Mouse (Mus musculus) hindbrain, embryonic 15.5 days (tissue): ENCODE results near the gene Sash3. TPM values are rescaled to one million over a fixed set of nuclear protein-coding genes. Genes with fewer than 3 reads are reported as not detected.

Source experiments
- ATAC-seq: fragments of 200-750 bp; cut with Nextera tagmentation; 2 replicates; pipeline ENCODE4 v1.8.0; 2017; ENCODE audit warnings: low read depth, moderate number of reproducible peaks, moderate TSS enrichment; ENCODE audit not compliant: low FRiP score
- H3K27ac ChIP-seq: fragments of 300-500 bp; sonication (generic); replicated peaks from 2 replicates; pipeline ENCODE4 v1.5.1; 2015; ENCODE audit warnings: mild to moderate bottlenecking, inconsistent platforms
- H3K27me3 ChIP-seq: fragments of 300-500 bp; sonication (generic); 2 replicates; pipeline ENCODE4 v1.6.1; 2015; ENCODE audit warnings: control low read depth, inconsistent platforms
- H3K36me3 ChIP-seq: fragments of 300-500 bp; sonication (generic); 2 replicates; pipeline ENCODE4 v1.6.1; 2015; ENCODE audit warnings: control low read depth, inconsistent platforms
- H3K4me1 ChIP-seq: fragments of 300-500 bp; sonication (generic); replicated peaks from 2 replicates; pipeline ENCODE4 v1.6.1; 2015; ENCODE audit warnings: control low read depth, inconsistent platforms
- H3K4me2 ChIP-seq: fragments of 300-500 bp; sonication (generic); 2 replicates; pipeline ENCODE4 v1.6.1; 2015; ENCODE audit warnings: moderate library complexity, mild to moderate bottlenecking, inconsistent platforms
- H3K4me3 ChIP-seq: fragments of 300-500 bp; sonication (generic); 2 replicates; pipeline ENCODE4 v1.5.1; 2015; ENCODE audit warnings: mild to moderate bottlenecking, inconsistent platforms
- H3K9ac ChIP-seq: fragments of 300-500 bp; sonication (generic); 2 replicates; pipeline ENCODE4 v1.6.1; 2015; ENCODE audit warnings: inconsistent platforms
- H3K9me3 ChIP-seq: fragments of 300-500 bp; sonication (generic); 2 replicates; pipeline ENCODE4 v1.6.1; 2016; ENCODE audit warnings: control low read depth, inconsistent platforms
- WGBS: fragments of 180-500 bp; shearing (Covaris S2); methylation state at CpG from one replicate; pipeline ENCODE4 v1.1.7; 2015; 5-methylcytosine and 5-hydroxymethylcytosine counted together
- polyA plus RNA-seq: library from polyadenylated mRNA; unstranded; fragments of >200 nt; fragmentation: Nextera tagmentation; extraction: Ambion mirVana; gene quantifications from 2 replicates; pipeline ENCODE4 v1.2.1, GENCODE M21; 2015

Gene Sash3
- 0.97 and 1.4 TPM in 2 replicates for polyA plus RNA-seq

DNA sequence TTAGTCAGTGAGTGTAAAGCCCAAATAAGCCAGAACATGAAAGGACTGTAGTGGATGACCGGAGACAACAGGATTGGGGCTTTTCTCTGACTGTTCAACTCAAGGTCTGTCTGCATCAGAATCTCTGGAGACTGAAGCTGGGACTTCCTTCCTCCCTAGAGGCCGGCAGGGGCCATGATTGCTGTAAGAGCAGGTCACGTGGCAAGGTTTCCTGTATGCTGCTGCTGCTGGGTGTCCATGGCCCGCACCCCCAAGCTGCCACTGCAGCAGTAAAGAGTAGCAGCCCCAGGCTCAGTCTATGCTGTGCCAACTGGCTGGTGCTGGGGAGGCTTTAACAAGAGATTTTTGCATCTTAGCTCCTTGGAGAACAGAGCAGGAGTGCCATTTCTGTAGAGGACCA, at the start of gene Sash3:
Gene Sash3, plus strand, starts transcription at position 175 of the 400 bp plus-strand sequence.
- H3K4me1 ChIP-seq = no peaks in the 10 kb centered on the region
- no peak for ATAC-seq
- WGBS = 95% methylated on average over 4 of the region's 4 CpGs

GRCm38 (mm10) chrX:48096580-48096979, 49.7 kb upstream of the Sash3 start:
- Histone ChIP-seq H3K27me3 (no peaks in the 10 kb centered on the region), H3K27ac (no peak overlapping the region), H3K36me3 (no peaks in the 10 kb centered on the region), H3K4me3 (no peak overlapping the region), H3K9me3 (no peaks in the 10 kb centered on the region), H3K4me2 (no peak overlapping the region), H3K4me1 (no peaks in the 10 kb centered on the region), H3K9ac (no peak overlapping the region)
- WGBS = 55% methylated on average over 8 of the region's 8 CpGs
- no peak for ATAC-seq

More for the DNA sequence above, at the start of gene Sash3:
- Histone ChIP-seq H3K36me3 (no peaks in the 10 kb centered on the region), H3K9me3 (no peaks in the 10 kb centered on the region), H3K4me2 (no peak within 1 kb of the TSS), H3K9ac (no peak within 1 kb of the TSS), H3K27me3 (no peaks in the 10 kb centered on the region), H3K27ac (no peak within 1 kb of the TSS), H3K4me3 (no peak within 1 kb of the TSS)

- WGBS = 73% methylated on average over 9 of the region's 9 CpGs
- H3K36me3 ChIP-seq = no peaks in the 10 kb centered on the region
- no peak overlapping the region for H3K4me2 ChIP-seq
- no peaks in the 10 kb centered on the region for H3K4me1 ChIP-seq
- H3K9me3 ChIP-seq = no peaks in the 10 kb centered on the region
- no peaks in the 10 kb centered on the region for H3K27me3 ChIP-seq
- no peak overlapping the region for H3K27ac ChIP-seq
- no peak overlapping the region for H3K9ac ChIP-seq
- ATAC-seq = no peak
- no peak overlapping the region for H3K4me3 ChIP-seq
Observed at GRCm38 (mm10) chrX:48098470-48099129, 47.6 kb upstream of the Sash3 start.

GRCm38 (mm10) chrX:48099871-48100270, 46.4 kb upstream of the Sash3 start:
- H3K9me3 ChIP-seq = no peaks in the 10 kb centered on the region
- ATAC-seq = no peak
- H3K36me3 ChIP-seq = no peaks in the 10 kb centered on the region
- 43% methylated on average over 1 of the region's 1 CpGs for WGBS
- H3K4me3 ChIP-seq = no peak overlapping the region
- no peaks in the 10 kb centered on the region for H3K27me3 ChIP-seq
- no peak overlapping the region for H3K9ac ChIP-seq
- H3K4me2 ChIP-seq = no peak overlapping the region
- no peak overlapping the region for H3K27ac ChIP-seq
- H3K4me1 ChIP-seq = no peaks in the 10 kb centered on the region

GRCm38 (mm10) chrX:48103256-48103655, 43.0 kb upstream of the Sash3 start:
- Histone ChIP-seq H3K9me3 (no peaks in the 10 kb centered on the region), H3K4me2 (no peak overlapping the region), H3K4me1 (no peaks in the 10 kb centered on the region), H3K9ac (no peak overlapping the region), H3K27me3 (no peaks in the 10 kb centered on the region), H3K4me3 (no peak overlapping the region), H3K36me3 (no peaks in the 10 kb centered on the region), H3K27ac (no peak overlapping the region)
- no peak for ATAC-seq
- 90% methylated on average over 3 of the region's 3 CpGs for WGBS

- H3K9ac ChIP-seq = no peak overlapping the region
- H3K4me3 ChIP-seq = no peak overlapping the region
- no peak for ATAC-seq
- 82% methylated on average over 7 of the region's 7 CpGs for WGBS
- no peaks in the 10 kb centered on the region for H3K27me3 ChIP-seq
- H3K9me3 ChIP-seq = no peaks in the 10 kb centered on the region
- H3K27ac ChIP-seq = no peak overlapping the region
- no peaks in the 10 kb centered on the region for H3K4me1 ChIP-seq
- H3K36me3 ChIP-seq = no peaks in the 10 kb centered on the region
- H3K4me2 ChIP-seq = no peak overlapping the region
Observed at GRCm38 (mm10) chrX:48104736-48105441, 41.3 kb upstream of the Sash3 start.

DNA sequence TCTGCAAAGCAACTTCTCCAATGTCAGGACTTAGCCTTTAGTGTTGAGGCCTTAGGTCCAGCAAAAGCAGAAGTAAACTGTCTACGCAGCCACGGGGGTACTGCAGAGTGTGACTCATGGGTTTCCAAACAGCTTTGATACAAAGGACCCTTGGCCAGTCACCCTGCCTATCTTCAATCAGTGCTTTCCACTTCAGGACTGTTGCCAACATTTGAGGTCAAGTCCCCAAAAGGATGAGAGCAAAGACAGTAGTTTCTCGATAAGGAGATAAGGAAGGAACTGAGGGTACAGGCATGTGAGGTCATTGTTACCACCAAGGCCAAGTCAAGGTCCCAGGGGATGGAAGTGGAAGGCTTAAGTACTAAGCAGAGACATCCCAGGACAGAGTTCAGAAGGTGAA, 40.0 kb upstream of the Sash3 start:
- H3K9me3 ChIP-seq = no peaks in the 10 kb centered on the region
- 89% methylated on average over 3 of the region's 3 CpGs for WGBS
- ATAC-seq = no peak

GRCm38 (mm10) chrX:48108394-48109315, 37.6 kb upstream of the Sash3 start, which contains the start of gene Xpnpep2:
Gene Xpnpep2 (plus strand): TSS chrX:48108725.
- ATAC-seq = no peak
- H3K27me3 ChIP-seq = no peaks in the 10 kb centered on the region
- H3K9ac ChIP-seq = no peak within 1 kb of the TSS
- H3K4me2 ChIP-seq = no peak within 1 kb of the TSS
- H3K27ac ChIP-seq = no peak within 1 kb of the TSS
- no peaks in the 10 kb centered on the region for H3K36me3 ChIP-seq
- H3K4me3 ChIP-seq = no peak within 1 kb of the TSS
- H3K9me3 ChIP-seq = no peaks in the 10 kb centered on the region
- WGBS = 72% methylated on average over 6 of the region's 6 CpGs
- no peaks in the 10 kb centered on the region for H3K4me1 ChIP-seq

More for the DNA sequence above, 40.0 kb upstream of the Sash3 start:
- Histone ChIP-seq H3K9ac (no peak overlapping the region), H3K36me3 (no peaks in the 10 kb centered on the region), H3K27ac (no peak overlapping the region), H3K27me3 (no peaks in the 10 kb centered on the region), H3K4me1 (no peaks in the 10 kb centered on the region), H3K4me3 (no peak overlapping the region), H3K4me2 (no peak overlapping the region)

GRCm38 (mm10) chrX:48109316-48109655, 37.0 kb upstream of the Sash3 start:
- ATAC-seq = no peak
- Histone ChIP-seq H3K4me2 (no peak overlapping the region), H3K27ac (no peak overlapping the region), H3K9me3 (no peaks in the 10 kb centered on the region), H3K36me3 (no peaks in the 10 kb centered on the region), H3K4me1 (no peaks in the 10 kb centered on the region), H3K27me3 (no peaks in the 10 kb centered on the region), H3K4me3 (no peak overlapping the region), H3K9ac (no peak overlapping the region)
- WGBS = 83% methylated on average over 3 of the region's 3 CpGs

DNA sequence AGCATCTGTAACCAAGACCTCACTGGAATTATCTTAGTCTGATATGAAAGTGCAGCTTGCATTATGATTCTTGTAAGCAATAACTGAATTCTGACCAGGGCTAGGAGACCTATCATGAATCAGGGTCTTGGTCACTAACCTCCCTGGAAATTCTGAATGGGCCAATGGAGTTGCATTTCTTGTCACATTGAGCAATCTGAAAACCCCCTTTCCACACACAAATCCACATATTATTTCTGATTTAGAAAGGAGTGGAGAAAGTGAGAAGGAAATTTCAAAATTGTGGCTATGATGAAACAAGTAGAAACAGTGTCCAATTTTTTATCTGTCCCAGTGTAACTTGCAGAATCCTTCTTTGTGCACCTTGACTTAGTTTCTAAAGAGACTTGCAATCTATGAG, 26.9 kb upstream of the Sash3 start:
- Histone ChIP-seq H3K9ac (no peak overlapping the region), H3K27ac (no peak overlapping the region)
- no peak for ATAC-seq

GRCm38 (mm10) chrX:48124132-48125071, 21.8 kb upstream of the Sash3 start:
- H3K9ac ChIP-seq = no peak overlapping the region
- ATAC-seq = no peak
- no peak overlapping the region for H3K27ac ChIP-seq
- no peaks in the 10 kb centered on the region for H3K27me3 ChIP-seq
- H3K4me1 ChIP-seq = no peaks in the 10 kb centered on the region
- H3K4me2 ChIP-seq = peak overlapping the region; percentile 36
- H3K4me3 ChIP-seq = no peak overlapping the region
- no peaks in the 10 kb centered on the region for H3K36me3 ChIP-seq
- 39% methylated on average over 17 of the region's 17 CpGs for WGBS
- H3K9me3 ChIP-seq = no peaks in the 10 kb centered on the region

More for the DNA sequence above, 26.9 kb upstream of the Sash3 start:
- Histone ChIP-seq H3K27me3 (no peaks in the 10 kb centered on the region), H3K4me2 (no peak overlapping the region), H3K36me3 (no peaks in the 10 kb centered on the region), H3K4me3 (no peak overlapping the region), H3K9me3 (no peaks in the 10 kb centered on the region), H3K4me1 (no peaks in the 10 kb centered on the region)
